Comparison of ENCODE assay signal across 20 mouse cellular contexts in genomic region chr17:47003305-47003704, GRCm38 (mm10).
"Had no signal": no experiment of that assay in that cellular context is flagged by ENCODE, and none has a peak within 500 bp of the region (broad histone marks: within the 10 kb centered on the region; RNA-seq: fewer than 3 reads in every experiment).

No protein-coding gene starts in this region.

- H3K9ac ChIP-seq: limb, embryonic 13.5 days; liver, embryonic 15.5 days; lung, embryonic 14.5 days; midbrain, embryonic 15.5 days; neural tube, embryonic 12.5 days; stomach, embryonic 15.5 days had no signal

- H3K4me2 ChIP-seq: limb, embryonic 13.5 days; liver, embryonic 11.5 days; liver, embryonic 15.5 days; lung, embryonic 14.5 days; midbrain, embryonic 11.5 days; midbrain, embryonic 15.5 days; neural tube, embryonic 12.5 days; stomach, embryonic 15.5 days had no signal

- ATAC-seq: midbrain, embryonic 15.5 days had no signal

- H3K27me3 ChIP-seq: limb, embryonic 13.5 days; liver, embryonic 15.5 days; megakaryocyte, embryonic 14.5 days; midbrain, embryonic 15.5 days; neural tube, embryonic 12.5 days; stomach, embryonic 15.5 days had no signal

- H3K4me3 ChIP-seq: layer of hippocampus, adult 2 months; limb, embryonic 13.5 days; liver, embryonic 15.5 days; megakaryocyte, embryonic 14.5 days; midbrain, embryonic 15.5 days; neural tube, embryonic 12.5 days; stomach, embryonic 15.5 days had no signal

- DNase-seq: kidney, postnatal 10 days; kidney, postnatal 4 days; left cerebral cortex, postnatal 4 days; lung, embryonic 14.5 days; lung, postnatal 10 days; lung, postnatal 4 days; retina, postnatal 1 day; right cerebral cortex, postnatal 4 days; spleen, adult 18-20 months; thymus, adult 2 months; thymus, postnatal 25 days had no signal

- H3K27ac ChIP-seq: layer of hippocampus, adult 2 months; limb, embryonic 13.5 days; liver, embryonic 15.5 days; midbrain, embryonic 15.5 days; neural tube, embryonic 12.5 days; stomach, embryonic 15.5 days had no signal

- H3K9me3 ChIP-seq: limb, embryonic 13.5 days; liver, embryonic 15.5 days; megakaryocyte, embryonic 14.5 days; midbrain, embryonic 15.5 days; neural tube, embryonic 12.5 days; stomach, embryonic 15.5 days had no signal
